Mouse (Mus musculus) c-Kit-positive CD71-positive TER-119-negative erythroid progenitor cells, embryonic 14.5 days (primary cell): ENCODE results near the gene Usp7.
A peak's percentile ranks its signal among the peaks of the same experiment; 100 is the strongest.
"Not testable (repeated sequence)": the region's sequence is repeated elsewhere in the genome, so short reads cannot be mapped to it uniquely, and the experiment has no call there.

Experiments used
- DNase-seq: peaks from one replicate; pipeline ENCODE4 v3.0.0-alpha.2; 2013; ENCODE audit warnings: low read depth

Gene Usp7

GRCm38 (mm10) chr16:8751555-8752235, 40.4 kb downstream of the Usp7 start:
- no peak for DNase-seq

DNA sequence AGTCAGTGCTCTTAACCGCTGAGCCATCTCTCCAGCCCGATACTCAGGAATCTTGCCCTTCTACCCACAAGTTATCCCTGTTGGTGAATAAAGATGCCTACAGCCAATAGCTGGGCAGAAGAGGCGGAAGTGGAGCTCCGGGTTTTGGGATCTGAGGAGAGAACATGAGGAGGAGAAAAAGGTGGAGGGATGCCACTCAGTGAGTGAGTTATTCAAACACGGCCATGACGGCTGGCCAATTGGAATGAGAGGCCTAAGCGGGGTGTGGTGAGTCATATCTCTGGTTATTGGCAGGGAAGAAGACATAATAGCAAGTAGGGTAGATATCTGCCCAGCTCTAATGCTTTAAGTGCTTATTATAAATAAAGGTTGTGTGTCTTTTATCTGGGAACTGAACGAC, 43.2 kb downstream of the Usp7 start:
- no peak for DNase-seq

GRCm38 (mm10) chr16:8748175-8748846, 43.8 kb downstream of the Usp7 start:
- no peak for DNase-seq

DNA sequence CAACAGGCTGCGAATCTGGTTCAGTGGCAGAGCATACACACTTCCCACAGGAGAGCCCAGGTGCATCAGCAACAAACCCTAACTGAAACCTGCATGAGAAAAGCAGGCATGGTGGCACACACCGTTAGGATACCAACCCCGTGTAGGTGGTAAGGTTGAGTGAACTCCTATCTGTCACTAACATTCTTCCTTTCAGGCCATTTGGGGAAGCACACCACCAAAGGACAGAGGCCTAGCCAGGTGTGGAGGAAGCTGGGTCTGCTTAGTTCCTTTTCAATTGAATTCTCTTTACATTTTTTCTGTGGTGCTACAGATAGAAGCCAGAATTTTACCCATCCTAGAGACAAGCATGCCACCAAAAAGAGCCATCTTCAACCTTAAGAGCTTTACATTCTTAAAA, 44.3 kb downstream of the Usp7 start:
- no peak for DNase-seq

DNA sequence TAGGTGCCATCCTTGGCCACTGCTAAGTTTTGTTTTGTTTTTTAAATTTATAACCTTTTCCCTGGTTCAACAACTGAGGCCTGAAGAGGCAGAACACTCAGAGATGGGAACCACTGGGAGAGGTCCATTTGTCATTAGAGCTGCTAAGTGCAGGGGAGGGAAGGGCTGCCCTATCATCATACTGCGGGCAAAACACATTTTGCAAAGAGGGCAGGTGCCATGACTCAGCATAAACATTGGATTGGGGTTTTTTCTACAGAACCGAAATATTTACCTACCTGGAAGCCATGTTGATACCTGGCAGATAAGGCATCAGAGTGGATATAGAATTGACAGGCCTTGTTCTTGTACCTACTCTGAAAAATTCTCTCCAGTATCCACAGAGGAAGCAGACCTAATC, 45.6 kb downstream of the Usp7 start:
- DNase-seq, result no peak

DNA sequence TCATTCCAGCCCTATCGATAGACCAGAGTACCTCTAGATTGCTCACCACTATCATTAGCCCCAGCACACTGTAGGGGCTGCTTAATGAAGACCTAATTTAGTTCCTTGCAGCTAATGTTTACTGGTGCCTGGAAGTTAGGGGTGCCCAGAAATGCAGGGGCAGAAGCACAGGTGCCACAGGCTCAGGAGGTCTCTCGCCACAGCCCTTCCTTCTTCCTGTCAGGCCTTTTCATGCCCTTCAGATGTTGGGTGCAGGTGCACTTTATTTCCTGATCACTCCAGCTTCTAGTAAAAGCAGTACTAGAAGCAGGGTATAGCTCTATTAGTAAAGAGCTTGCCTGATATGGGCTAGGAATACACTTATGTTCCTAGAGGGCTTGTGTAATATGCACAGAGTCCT, 46.4 kb downstream of the Usp7 start:
- DNase-seq, result no peak

DNA sequence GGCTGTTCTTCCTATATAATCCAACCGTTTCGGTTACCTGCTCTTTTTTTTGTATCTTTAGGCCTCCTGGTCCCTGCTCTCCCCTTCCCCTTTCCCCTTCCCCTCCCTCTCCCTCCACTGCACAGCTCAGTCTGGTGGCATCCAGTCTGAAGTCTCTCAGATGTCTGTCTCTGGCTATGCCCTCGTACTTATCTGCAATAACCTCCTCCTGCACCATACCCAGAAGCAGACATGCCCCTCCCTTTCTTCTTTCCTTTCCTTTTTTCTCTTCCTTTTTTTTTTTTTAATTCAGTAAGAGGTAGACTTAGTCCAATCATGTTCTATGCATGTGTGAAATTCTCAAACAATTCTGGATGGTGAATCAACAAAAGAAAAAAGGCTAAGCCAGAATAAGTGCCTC, 48.1 kb downstream of the Usp7 start:
- DNase-seq, result no peak

GRCm38 (mm10) chr16:8741697-8742096, 50.4 kb downstream of the Usp7 start:
- no peak for DNase-seq

- no peak for DNase-seq
These were observed 51.0 kb downstream of the Usp7 start for GRCm38 (mm10) chr16:8741110-8741509.

DNA sequence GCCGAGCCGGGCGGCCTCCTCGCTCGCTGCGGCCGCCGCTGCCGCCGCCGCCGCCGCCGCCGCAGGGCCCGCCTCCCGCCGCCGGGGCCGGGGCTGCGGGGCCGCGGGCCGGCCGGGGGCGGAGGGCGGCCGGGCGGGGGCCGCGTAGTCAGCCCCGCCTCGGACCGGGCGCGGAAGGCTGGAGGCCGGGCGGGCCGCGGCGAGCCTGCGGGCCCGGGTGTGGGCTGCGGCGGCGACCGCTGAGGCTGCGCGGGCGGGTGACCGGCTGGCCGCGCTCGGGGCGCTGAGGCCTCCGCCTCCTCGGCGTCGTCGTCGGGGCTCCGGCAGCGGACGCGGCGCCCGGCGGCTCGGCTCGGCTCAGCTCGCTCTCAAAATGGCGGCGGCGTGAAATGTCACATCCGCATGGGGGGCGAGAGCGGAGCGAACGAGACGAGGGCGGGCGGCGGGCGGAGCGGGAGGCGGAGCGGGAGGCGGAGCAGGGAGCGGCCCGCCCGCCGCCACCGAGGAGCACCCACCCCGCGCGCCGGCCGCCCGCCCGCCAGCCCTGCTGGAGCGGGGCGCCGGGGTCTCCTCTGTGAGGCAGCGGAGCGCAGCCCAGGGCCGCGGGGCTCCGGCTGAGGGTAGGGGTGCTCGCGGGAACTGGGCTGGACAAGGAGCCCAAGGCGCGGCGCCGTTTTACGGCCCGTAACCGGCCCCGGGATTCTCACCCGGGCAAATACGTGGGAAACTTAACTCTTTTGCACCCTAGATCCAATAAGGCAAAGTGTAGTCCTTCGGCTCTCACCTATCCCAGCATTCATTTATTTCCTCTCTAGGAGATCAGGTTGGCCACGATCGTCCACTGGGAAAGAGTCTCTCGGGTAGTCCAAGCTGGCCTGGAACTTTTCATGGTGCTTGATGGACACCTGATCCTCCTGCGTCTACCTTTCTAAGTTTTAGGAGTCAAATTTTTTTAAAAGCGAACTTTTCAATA, 53.3 kb downstream of the Usp7 start:
- peak; percentile 79 for DNase-seq

DNA sequence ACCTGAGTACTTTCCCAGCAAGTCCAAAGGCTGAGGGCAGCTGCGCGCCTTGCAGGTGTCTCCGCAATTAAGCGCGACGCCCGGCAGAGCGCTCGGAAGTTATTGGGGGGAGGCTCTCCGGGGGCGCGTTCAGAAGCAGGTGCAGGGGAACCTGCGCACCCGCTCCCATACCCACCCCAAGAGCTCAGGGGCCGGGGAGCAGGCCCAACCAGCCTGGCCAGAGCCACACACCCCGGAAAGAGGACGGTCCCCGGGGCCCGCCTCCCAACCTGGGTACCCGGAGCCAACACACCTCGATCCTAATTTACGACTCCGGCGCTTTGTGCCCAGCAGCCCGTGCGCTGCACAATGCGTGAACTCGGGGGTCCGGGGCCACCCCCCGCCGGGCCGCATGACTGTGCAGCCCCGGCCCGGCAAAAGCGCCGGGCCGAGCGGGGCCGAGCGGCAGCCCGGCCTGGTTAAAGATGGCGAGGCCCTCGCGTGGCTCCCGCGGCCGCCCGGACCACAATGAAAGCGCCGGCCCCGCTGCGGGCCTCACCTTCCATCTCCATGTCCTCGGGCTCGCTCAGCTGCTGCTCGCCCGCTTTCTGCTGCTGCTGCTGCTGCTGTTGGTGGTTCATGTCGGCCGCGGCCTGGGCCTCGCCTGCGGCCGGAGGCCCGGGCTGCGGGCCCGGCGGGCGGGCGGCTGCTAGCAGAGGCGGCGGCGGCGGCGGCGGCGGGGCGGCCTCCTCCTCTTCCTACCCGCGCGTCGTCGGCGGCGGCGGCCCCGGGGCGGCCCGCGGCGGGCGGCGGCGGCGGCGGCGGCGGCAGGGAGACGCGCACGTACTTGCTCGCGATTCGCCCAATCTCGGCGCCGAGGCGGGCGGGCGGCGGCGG, 54.2 kb downstream of the Usp7 start:
- DNase-seq, result no peak

DNA sequence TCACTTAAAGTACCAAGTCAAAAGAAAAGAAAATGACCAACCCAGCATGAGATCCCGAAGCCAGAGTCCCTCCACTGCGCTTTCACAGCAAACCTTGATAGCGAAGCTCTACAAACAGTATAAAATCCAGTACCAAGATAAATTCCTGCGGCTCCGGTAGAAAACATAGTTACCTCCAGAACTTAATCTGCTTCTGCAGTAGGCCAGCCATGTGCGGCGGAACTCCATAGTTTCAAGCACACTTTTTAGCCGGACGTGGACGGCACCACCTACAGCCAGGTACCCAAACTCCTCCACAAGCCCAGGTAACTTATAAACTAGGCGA, 54.8 kb downstream of the Usp7 start:
- no peak for DNase-seq

DNA sequence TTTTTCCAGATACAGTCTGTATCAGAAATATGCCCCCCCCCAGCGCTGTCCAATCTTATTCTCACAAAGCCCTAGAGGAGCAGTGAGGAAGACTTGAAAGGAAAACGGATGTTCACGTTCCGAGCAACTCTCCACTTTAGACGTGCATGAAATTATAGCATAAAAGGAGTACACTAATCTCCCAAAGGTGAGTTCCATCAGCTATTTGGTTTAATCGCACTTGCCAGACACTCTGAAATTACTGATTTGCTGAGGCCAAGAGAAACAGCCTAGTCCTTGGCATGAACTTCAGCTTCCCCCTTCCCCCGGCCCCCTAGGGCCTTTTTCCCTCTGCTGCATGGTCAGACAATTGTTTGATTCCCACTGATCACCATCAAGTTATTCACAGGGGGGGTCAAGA, 55.4 kb downstream of the Usp7 start:
- DNase-seq, result no peak

- DNase-seq, result no peak
These were observed 56.1 kb downstream of the Usp7 start for GRCm38 (mm10) chr16:8736032-8736431.

DNA sequence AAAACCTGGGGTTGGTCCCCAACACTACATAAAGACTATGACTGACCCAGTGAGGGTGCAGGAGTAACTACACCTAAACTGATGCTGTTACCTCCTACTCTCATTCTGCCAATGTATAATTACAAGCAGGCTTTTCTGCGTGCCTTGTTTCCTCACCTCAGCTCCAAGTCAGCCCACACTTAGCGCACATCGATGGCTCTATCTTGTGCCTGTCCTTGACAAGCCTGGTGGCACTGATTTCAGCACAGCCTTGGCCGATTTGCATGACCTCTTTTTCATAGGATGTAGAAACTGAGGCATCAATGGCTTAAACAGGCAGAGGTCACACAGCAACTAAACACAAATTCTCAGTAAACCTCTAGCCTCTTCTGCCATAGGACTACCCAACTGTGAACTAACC, 57.4 kb downstream of the Usp7 start:
- DNase-seq, result no peak

- no peak for DNase-seq
These were observed 58.5 kb downstream of the Usp7 start for GRCm38 (mm10) chr16:8733624-8734023.

DNA sequence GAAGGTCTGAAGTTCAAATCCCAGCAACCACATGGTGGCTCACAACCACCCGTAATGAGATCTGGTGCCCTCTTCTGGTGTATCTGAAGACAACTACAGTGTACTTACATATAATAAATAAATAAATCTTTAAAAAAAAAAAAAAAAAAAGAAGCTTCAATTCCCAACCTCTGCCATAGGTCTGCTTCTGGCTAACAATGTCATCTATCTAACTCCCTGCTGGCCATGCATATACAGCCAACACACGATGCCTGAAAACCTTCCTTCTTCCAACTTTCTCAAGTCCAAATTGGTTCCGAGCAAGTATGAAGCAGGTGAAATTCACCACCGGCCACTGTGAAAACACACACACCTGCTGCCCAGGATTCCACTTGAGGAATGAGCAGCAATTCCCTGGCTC, 59.7 kb downstream of the Usp7 start:
- not testable (repeated sequence) for DNase-seq

- DNase-seq, result no peak
These were observed 60.5 kb downstream of the Usp7 start for GRCm38 (mm10) chr16:8731630-8732029.

- DNase-seq, result no peak
These were observed 63.9 kb downstream of the Usp7 start for GRCm38 (mm10) chr16:8728111-8728748.

DNA sequence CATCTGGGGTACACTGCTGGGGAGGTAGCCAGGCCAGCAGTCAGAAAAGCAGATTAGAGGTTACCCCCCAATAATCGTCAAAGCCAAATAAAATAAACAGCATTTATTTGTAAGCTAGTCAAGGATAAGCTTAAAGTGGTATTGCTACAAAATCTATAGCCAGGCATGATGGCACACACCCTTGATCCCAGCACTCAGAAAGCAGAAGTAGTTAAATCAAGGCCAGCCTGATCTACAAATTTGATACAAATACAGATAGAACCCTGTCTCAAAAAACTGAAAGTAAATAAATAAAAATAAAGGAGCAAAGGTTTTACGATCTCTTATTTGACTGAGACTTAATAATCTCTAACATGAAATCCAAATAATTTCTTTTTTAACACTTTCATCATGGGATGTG, 66.3 kb downstream of the Usp7 start:
- no peak for DNase-seq

DNA sequence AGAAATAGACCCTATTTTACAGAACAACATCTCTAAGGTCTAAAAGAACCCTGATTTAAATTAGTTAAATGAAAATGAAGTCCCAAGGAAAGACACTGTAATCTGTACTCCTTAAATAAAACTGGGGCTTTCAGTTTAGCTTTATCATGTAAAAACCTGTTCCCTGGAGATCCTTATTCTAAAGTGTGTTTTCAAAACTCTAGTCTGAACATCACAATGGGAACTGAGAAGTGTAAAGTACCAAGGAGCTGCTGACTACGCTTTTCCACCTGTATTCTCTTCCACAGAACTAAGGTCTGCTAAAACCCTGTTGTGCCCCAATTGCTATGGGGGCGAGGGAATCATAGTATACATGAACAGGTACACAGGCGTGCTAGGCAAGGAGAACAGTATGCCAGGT, 68.1 kb downstream of the Usp7 start:
- no peak for DNase-seq

- no peak for DNase-seq
These were observed 71.7 kb downstream of the Usp7 start for GRCm38 (mm10) chr16:8720447-8720846.
